Mouse (Mus musculus) limb, embryonic 14.5 days (tissue): ENCODE data around the gene Isoc2a. TPM values are rescaled to one million over a fixed set of nuclear protein-coding genes. Genes with fewer than 3 reads are reported as not detected.
A peak's percentile ranks its signal among the peaks of the same experiment; 100 is the strongest.

Source experiments
- ATAC-seq: fragments of 200-750 bp; cut with Nextera tagmentation; 2 replicates; pipeline ENCODE4 v1.8.0; 2017; ENCODE audit warnings: low read depth, moderate number of reproducible peaks, moderate TSS enrichment; ENCODE audit not compliant: low FRiP score
- DNase-seq: peaks from one replicate; pipeline ENCODE4 v3.0.0-alpha.2; 2015; ENCODE audit warnings: low spot score
- H3K27ac ChIP-seq: fragments of 300-500 bp; sonication (generic); replicated peaks from 2 replicates; pipeline ENCODE4 v1.5.1; 2014; ENCODE audit warnings: low read depth, mild to moderate bottlenecking, low read length, moderate library complexity, mixed read lengths
- H3K27me3 ChIP-seq: fragments of 300-500 bp; sonication (generic); 2 replicates; pipeline ENCODE4 v1.6.1; 2014; ENCODE audit warnings: low read length, mixed read lengths; ENCODE audit not compliant: control insufficient read depth, insufficient read depth
- H3K36me3 ChIP-seq: fragments of 300-500 bp; sonication (generic); 2 replicates; pipeline ENCODE4 v1.6.1; 2014; ENCODE audit warnings: mild to moderate bottlenecking, low read length, moderate library complexity, mixed read lengths; ENCODE audit not compliant: control insufficient read depth, insufficient read depth
- H3K4me1 ChIP-seq: fragments of 300-500 bp; sonication (generic); 2 replicates; pipeline ENCODE4 v1.6.1; 2014; ENCODE audit warnings: antibody characterized with exemption, low read length, mixed read lengths; ENCODE audit not compliant: control insufficient read depth, insufficient read depth
- H3K4me2 ChIP-seq: fragments of 300-500 bp; sonication (generic); replicated peaks from 2 replicates; pipeline ENCODE4 v1.6.1; 2014; ENCODE audit warnings: low read depth, mild to moderate bottlenecking, low read length, moderate library complexity; ENCODE audit not compliant: severe bottlenecking
- H3K4me3 ChIP-seq: fragments of 300-500 bp; sonication (generic); replicated peaks from 2 replicates; pipeline ENCODE4 v1.5.1; 2014; ENCODE audit warnings: low read length
- H3K9ac ChIP-seq: fragments of 300-500 bp; sonication (generic); 2 replicates; pipeline ENCODE4 v1.6.1; 2014; ENCODE audit warnings: mild to moderate bottlenecking, low read depth, low read length, moderate library complexity; ENCODE audit not compliant: severe bottlenecking
- H3K9me3 ChIP-seq: fragments of 300-500 bp; sonication (generic); 2 replicates; pipeline ENCODE4 v1.6.1; 2016; ENCODE audit warnings: low read length; ENCODE audit not compliant: control insufficient read depth
- POLR2A ChIP-seq: fragments of 200-500 bp; IDR thresholded peaks from 2 replicates; pipeline ENCODE4 v1.8.0; 2012; ENCODE audit warnings: inconsistent platforms, mild to moderate bottlenecking, moderate library complexity, borderline replicate concordance; ENCODE audit not compliant: insufficient read depth, insufficient read length; ENCODE audit errors: extremely low read depth
- whole genome bisulfite sequencing: fragments of 180-500 bp; shearing (Covaris S2); extraction: QIAGEN DNeasy Blood & Tissue Kit; methylation state at CpG from one replicate; pipeline ENCODE4 v1.1.7; 2014; 5-methylcytosine and 5-hydroxymethylcytosine counted together
- polyA plus RNA-seq, 2 experiments: library from polyadenylated mRNA; depleted of rRNA in 1 of 2; stranded (reverse) in 1 of 2; unstranded in 1 of 2; fragments of >200 nt; fragmentation: Nextera tagmentation in 1 of 2; extraction: Ambion mirVana in 1 of 2; gene quantifications; 2 replicates each; pipeline versions ENCODE4 v1.2.1 to v1.2.3; 2012 to 2014

Isoc2a gene
- polyA plus RNA-seq, 2 experiments, result 1.1 to 13.6 TPM

DNA sequence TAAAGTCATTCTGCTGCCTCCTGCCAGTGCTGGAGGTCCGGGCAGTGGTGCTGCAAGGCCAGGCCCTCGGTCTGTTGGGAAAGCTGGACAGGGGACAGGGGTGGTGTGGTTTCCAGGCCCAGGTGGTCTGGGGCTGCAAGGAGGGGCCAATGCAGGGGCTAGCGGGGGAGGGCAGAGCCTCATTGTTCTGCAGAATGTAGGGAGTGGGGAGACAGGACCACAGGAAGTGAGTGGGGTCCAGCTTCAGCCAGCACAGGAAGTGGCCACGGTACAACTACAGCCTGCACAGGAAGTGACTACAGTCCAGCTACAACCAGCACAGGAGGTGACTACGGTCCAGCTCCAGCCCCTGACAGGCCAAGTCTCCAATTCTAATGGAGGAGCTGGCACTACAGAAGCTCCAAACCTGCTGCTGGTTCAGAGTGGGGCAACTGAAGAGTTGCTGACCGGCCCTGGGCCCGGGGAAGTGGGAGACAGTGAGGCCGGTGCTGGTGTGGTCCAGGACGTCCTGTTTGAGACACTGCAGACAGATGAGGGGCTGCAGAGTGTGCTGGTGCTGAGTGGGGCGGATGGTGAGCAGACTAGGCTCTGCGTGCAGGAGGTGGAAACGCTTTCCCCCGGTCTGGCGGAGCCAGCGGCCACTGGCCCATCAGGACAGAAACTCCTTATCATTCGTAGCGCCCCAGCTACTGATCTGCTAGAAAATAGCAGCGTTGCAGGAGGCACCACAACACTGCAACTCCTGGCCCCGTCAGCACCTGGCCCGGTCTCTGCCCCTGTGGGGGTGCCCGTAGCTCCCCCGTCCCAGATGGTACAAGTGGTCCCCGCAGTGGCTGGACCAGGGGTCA, 44.2 kb downstream of the Isoc2a start:
- H3K9me3 ChIP-seq, result no peaks in the 10 kb centered on the region
- WGBS, result 57% methylated on average over 23 of the region's 23 CpGs
- no peak for ATAC-seq
- DNase-seq, result no peak
- peaks cover 46% of the 10 kb centered on the region for H3K4me1 ChIP-seq
- peaks cover 38% of the 10 kb centered on the region for H3K36me3 ChIP-seq
- no peak overlapping the region for H3K9ac ChIP-seq
- no peaks in the 10 kb centered on the region for H3K27me3 ChIP-seq
- no peak overlapping the region for H3K4me2 ChIP-seq
- 0 out of 2 replicates have a peak overlapping the region, but pooled peaks have one; percentile 28 for H3K27ac ChIP-seq
- no peak for TF ChIP-seq POLR2A
- H3K4me3 ChIP-seq, result no peak overlapping the region

DNA sequence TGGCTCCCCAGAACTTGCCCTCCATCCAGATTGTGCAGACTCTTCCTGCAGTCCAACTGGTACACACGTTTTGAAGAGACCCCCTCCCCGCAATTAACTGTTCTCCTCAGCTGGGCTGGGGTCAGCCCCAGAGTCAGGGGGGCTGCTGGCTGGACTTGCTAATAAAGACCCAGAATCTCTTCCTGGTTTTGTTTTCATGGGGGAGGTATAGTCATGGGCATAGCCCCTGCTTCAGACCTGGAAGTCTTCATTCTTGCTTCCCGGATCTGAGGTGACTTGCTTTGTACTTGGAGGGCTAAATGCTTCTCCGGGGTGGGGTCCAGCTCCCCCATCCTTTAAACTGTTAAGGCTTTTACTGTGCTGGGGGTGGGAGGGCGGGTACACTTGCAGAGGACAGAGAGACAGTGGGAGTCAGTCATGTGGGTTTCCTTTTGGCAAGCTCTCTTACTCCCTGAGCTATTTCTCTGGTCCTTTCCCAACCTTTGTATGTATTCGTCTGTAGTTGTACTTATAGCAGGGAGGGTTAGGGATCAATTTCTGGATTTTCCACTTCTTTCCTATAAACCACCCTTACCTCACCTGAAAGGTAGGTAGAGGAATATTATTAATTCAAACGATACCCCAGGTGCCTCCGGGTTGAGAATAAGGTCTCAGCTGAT, 45.0 kb downstream of the Isoc2a start, which contains the start of gene Nat14:
Nat14 (plus strand) TSS at position 205 of the 659 bp plus-strand sequence.
- WGBS, result 26% methylated on average over 8 of the region's 8 CpGs
- ATAC-seq, result no peak

DNA sequence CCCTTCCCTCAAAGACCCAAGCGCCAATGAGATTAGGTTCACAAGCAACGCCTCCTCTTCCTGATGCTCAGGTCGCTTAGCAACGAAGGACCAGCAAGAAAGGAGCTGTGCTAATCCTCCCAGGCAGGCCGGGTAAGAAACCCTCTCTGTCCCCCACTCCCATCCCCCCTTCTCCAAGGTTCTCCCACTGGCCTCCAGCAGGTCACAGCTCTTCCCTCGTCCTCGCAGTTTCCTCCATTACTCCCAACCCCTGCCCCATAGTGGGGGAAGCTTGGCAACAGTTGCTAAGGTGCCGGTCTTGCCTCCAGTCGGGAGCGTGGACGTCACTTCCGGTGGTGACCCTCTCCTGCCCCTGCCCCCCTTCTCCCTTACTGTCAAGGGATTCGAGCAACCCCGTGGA, 45.6 kb downstream of the Isoc2a start:
- Histone ChIP-seq H3K27ac (peak overlapping the region; percentile 68), H3K4me3 (peak overlapping the region; percentile 33), H3K27me3 (no peaks in the 10 kb centered on the region), H3K4me2 (peak overlapping the region; percentile 87), H3K9me3 (no peaks in the 10 kb centered on the region), H3K9ac (peak overlapping the region; percentile 39), H3K4me1 (peaks cover 49% of the 10 kb centered on the region), H3K36me3 (peaks cover 38% of the 10 kb centered on the region)
- ATAC-seq (peak; percentile 48), DNase-seq (peak; percentile 74)
- TF ChIP-seq POLR2A, result no peak
- WGBS, result 0% methylated on average over 14 of the region's 14 CpGs

More for the DNA sequence above, 45.0 kb downstream of the Isoc2a start, which contains the start of gene Nat14:
- TF ChIP-seq POLR2A, result no peak
- Histone ChIP-seq H3K9ac (peak within 1 kb of the TSS; percentile 39), H3K4me2 (peak within 1 kb of the TSS; percentile 87), H3K4me3 (peak within 1 kb of the TSS; percentile 33), H3K9me3 (no peaks in the 10 kb centered on the region), H3K27me3 (no peaks in the 10 kb centered on the region), H3K4me1 (peaks cover 44% of the 10 kb centered on the region), H3K27ac (peak within 1 kb of the TSS; percentile 68), H3K36me3 (peaks cover 38% of the 10 kb centered on the region)
- no peak for DNase-seq

DNA sequence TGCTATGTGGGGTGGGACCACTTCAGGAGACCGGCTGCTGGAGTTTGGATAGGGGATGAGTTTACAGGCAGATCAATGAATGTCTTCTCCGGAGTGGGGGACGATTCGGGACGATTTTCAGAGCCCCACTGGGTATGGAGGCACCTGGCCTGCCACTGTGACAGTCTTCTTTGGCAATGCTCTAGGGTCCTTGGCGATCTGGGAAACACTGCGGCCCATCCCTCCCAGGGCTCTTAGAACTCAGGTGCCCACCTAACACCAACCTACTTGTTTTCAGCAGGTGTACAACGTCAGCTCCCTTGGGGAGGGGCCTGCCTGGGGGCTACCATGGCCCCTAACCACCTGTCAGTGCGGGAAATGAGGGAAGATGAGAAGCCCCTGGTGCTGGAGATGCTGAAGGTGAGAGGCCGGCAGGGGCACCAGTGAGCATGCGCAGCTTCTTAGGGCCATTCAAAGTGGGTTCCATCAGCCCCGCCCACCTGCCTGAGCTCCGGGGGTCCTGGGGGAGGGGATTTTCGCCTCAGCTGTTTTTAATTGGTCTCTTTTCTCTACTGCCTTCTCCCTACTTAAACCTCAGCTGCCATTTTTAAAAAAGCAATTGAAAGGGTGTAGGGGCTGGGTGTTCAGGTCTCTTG, 46.1 kb downstream of the Isoc2a start:
- H3K27ac ChIP-seq, result peak overlapping the region; percentile 92
- TF ChIP-seq POLR2A, result no peak
- H3K9ac ChIP-seq, result peak overlapping the region; percentile 55; the same call in 1 of the 2 replicates
- H3K4me3 ChIP-seq, result peak overlapping the region; percentile 33
- peak; percentile 7; the same call in 1 of the 2 replicates for ATAC-seq
- H3K9me3 ChIP-seq, result no peaks in the 10 kb centered on the region
- H3K4me2 ChIP-seq, result peak overlapping the region; percentile 87
- H3K27me3 ChIP-seq, result no peaks in the 10 kb centered on the region
- DNase-seq, result peak; percentile 79
- H3K4me1 ChIP-seq, result peaks cover 49% of the 10 kb centered on the region
- peaks cover 35% of the 10 kb centered on the region for H3K36me3 ChIP-seq
- WGBS, result 1% methylated on average over 12 of the region's 14 CpGs

DNA sequence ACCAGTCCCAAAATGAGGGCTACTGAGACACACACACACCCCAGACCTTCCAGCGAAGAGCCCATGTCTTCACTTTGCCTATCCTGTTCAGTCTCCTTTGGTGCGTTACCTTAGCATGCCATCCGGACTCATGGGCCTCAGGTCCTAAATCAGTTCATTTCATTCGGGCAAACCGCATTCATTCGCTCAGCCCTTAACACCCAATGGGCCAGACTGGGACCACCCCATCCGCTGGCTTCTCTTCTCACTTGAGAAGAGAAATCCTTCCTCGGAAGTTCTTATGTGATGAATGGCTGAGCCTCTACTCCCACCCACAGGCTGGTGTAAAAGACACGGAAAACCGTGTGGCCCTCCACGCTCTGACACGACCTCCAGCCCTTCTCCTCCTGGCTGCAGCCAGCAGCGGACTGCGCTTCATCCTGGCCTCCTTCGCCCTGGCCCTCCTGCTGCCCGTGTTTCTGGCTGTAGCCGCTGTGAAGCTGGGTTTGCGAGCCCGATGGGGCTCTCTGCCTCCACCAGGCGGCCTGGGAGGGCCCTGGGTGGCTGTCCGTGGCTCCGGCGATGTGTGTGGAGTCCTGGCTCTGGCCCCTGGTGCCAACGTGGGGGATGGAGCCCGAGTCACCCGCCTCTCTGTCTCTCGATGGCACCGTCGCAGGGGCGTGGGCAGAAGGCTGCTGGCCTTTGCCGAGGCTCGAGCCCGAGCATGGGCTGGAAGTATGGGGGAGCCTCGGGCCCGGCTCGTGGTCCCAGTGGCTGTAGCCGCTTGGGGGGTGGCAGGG, 46.8 kb downstream of the Isoc2a start:
- H3K9ac ChIP-seq, result peak overlapping the region; percentile 55
- peak overlapping the region; percentile 33 for H3K4me3 ChIP-seq
- no peak for ATAC-seq
- peak overlapping the region; percentile 87 for H3K4me2 ChIP-seq
- peaks cover 49% of the 10 kb centered on the region for H3K4me1 ChIP-seq
- peak overlapping the region; percentile 92 for H3K27ac ChIP-seq
- WGBS, result 4% methylated on average over 37 of the region's 37 CpGs
- TF ChIP-seq POLR2A, result no peak
- DNase-seq, result peak; percentile 29
- no peaks in the 10 kb centered on the region for H3K27me3 ChIP-seq
- no peaks in the 10 kb centered on the region for H3K9me3 ChIP-seq
- H3K36me3 ChIP-seq, result peaks cover 28% of the 10 kb centered on the region
